Mouse (Mus musculus): Measurements from ENCODE around the gene Lrrc49.

The Lrrc49 gene

DNA sequence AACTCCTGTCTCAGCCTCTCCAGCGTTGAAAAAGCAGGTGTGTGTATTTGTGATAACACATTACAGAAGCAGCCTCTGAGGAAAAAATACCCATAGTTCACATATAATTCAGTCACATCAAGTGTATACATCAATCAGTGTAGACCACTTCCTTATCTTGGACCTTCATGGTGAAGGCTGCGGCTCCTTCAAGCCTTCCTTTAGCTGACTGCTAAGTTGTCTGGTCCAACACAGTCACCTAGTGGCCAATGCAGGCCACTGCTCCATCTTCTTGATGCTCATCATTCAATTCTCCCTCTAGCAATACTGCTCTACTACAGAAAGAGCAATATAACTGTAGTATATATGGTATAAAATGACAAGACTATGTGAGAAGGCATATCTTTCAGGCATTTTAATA, 88.5 kb downstream of the Lrrc49 start:
- DNase-seq (ENCODE audit: low spot score in 2 of 2) = peak in 1 of 2 experiments; percentile 10

- DNase-seq (ENCODE audit: low spot score in 2 of 2) = no peak
Measured at GRCm38 (mm10) chr9:60595406-60595805, 92.6 kb downstream of the Lrrc49 start.

- DNase-seq (ENCODE audit: low spot score in 2 of 2) = no peak
Measured at GRCm38 (mm10) chr9:60592974-60593373, 95.0 kb downstream of the Lrrc49 start.

DNA sequence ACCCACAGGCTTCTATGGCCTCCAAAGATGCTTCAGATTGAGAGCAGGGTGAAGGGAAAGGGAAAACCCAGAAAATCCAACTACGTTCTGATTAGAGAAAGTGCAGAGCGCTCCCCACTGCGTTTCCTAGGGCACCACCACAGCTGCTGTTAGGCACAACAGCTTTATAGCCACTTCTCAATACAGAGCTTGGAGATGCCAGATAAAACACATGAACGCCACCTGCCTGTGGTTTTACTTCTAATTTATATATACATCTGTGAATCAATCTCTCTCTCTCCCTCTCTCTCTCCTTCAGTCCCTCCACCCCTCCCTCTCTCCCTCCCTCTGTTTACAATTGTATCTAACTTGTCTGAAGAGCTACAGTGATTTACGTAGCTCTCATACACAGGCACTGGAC, 95.6 kb downstream of the Lrrc49 start:
- no peak for DNase-seq (ENCODE audit: low spot score in 2 of 2)

- DNase-seq (ENCODE audit: low spot score in 2 of 2) = no peak
Measured at GRCm38 (mm10) chr9:60590871-60591624, 96.9 kb downstream of the Lrrc49 start.

DNA sequence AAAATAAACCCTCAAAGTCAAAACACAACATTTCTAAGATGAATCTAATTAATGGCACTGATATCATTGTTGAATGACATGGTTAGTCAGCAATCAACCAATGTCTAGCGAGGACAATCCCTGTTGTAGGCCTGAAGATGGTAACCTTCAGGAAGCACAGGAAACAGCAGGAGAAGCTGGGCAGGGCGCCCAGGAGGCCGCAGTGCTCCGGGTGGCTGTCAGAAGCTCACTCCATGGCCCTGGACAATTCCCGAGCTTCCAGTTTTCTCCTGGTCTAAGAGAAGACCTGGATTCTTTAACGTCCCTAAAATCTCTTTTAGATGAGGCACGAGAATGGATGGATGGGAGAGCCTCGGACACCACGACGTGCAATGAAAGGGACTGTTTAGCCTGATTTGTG, 99.0 kb downstream of the Lrrc49 start:
- no peak for DNase-seq (ENCODE audit: low spot score in 2 of 2)

DNA sequence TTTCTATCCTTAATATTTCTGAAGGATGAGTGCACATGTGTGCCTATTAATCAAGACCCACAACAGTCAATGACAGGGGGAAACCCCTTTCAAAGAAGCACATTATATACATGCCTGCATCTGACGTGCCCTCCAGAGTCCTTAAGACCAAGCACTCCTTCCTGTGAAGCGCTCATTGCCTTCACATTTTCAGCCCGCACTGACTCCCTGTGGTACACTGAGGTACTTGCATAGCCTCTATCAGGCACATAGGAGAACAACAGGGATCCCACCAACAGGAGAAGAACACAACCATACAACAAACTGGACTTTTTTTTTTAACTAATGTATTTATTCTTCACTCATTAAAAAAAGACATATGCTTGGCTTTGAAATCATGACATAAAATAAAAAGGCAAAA, 101.0 kb downstream of the Lrrc49 start:
- DNase-seq (ENCODE audit: low spot score in 2 of 2) = no peak

GRCm38 (mm10) chr9:60585206-60585605, 102.8 kb downstream of the Lrrc49 start:
- no peak for DNase-seq (ENCODE audit: low spot score in 2 of 2)

- DNase-seq (ENCODE audit: low spot score in 2 of 2) = no peak
Measured at GRCm38 (mm10) chr9:60582553-60582952, 105.4 kb downstream of the Lrrc49 start.

GRCm38 (mm10) chr9:60573011-60573410, 114.9 kb downstream of the Lrrc49 start:
- DNase-seq (ENCODE audit: low spot score in 2 of 2) = no peak

- no peak for DNase-seq (ENCODE audit: low spot score in 2 of 2)
Measured at GRCm38 (mm10) chr9:60571725-60572124, 116.2 kb downstream of the Lrrc49 start.

GRCm38 (mm10) chr9:60571041-60571440, 116.9 kb downstream of the Lrrc49 start:
- DNase-seq (ENCODE audit: low spot score in 2 of 2) = no peak

- DNase-seq (ENCODE audit: low spot score in 2 of 2) = no peak
Measured at GRCm38 (mm10) chr9:60569366-60569765, 118.6 kb downstream of the Lrrc49 start.

GRCm38 (mm10) chr9:60563809-60564208, 124.1 kb downstream of the Lrrc49 start:
- no peak for DNase-seq (ENCODE audit: low spot score in 2 of 2)

GRCm38 (mm10) chr9:60562443-60563371, 125.3 kb downstream of the Lrrc49 start:
- no peak for DNase-seq (ENCODE audit: low spot score in 2 of 2)

DNA sequence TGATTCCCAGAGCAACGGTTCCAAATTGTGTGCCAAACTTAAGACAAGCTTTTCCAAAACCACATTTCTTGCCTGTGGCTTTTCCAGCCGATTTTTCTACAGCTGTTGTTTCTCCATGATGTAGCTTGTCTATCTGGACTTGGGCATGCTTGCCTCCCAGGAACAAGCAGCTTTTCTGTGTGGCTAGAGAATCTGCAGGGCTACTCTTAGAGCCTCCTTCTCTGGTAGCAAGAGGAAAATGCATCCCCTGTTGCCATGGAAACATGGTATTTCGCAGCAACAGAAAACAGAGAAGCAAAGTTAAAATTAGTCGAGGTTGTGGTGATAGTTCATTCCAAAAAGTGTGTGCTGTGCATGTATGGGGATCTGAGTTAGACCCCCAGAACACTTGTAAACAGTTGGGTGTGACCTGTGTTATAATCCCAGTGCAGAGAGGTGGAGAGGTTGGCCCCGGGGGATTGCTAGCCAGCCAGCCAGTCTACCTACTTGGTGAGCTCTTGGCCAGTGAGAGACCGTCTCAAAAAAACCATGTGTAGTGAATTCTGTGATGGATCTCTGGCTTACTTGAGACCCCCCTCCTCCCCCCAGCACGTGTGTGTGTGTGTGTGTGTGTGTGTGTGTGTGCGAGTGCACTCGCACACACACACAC, 126.2 kb downstream of the Lrrc49 start:
- DNase-seq (ENCODE audit: low spot score in 2 of 2) = no peak

DNA sequence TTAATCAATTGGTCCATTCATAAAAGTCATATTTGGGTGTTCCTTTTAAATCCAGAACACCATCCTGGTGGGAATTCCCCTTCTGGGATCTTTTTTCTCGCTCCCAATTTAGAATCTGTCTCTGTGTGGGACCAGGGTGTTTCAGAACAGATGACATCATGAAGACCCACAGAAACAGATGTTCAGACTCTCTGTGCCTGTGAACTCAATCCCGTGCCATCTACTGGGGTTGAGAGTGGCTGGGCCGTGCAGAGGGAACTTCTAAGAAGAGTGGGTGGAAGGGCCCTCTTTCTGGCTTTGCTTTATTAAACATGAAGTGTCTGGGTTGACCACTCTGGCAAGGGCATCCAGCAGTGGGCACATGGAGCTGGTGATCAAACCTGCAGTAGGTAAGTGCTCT, 129.5 kb downstream of the Lrrc49 start:
- no peak for DNase-seq (ENCODE audit: low spot score in 2 of 2)

DNA sequence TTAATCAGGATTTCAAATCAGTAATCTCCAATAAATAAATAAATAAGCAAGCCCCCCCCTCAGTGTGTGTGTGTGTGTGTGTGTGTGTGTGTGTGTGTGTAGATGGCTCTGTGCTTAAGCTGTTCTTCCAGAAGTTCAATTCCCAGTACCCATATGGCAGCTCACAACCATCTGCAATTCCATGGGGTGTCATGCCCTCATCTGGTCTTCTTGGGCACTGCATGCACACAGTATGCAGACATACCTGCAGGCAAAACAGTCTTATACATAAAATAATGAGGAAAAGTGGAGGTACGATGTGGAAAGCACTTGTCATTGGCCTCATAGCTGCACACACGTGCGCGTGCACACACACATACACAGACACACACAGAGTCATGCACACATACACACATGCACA, 136.7 kb downstream of the Lrrc49 start:
- no peak for DNase-seq (ENCODE audit: low spot score in 2 of 2)

GRCm38 (mm10) chr9:60548182-60548581, 139.8 kb downstream of the Lrrc49 start:
- DNase-seq (ENCODE audit: low spot score in 2 of 2) = no peak

GRCm38 (mm10) chr9:60546169-60546568, 141.8 kb downstream of the Lrrc49 start:
- no peak for DNase-seq (ENCODE audit: low spot score in 2 of 2)

GRCm38 (mm10) chr9:60545361-60546096, 142.4 kb downstream of the Lrrc49 start:
- DNase-seq (ENCODE audit: low spot score in 2 of 2) = no peak

All from spleen, postnatal 14 days (tissue).